Mouse (Mus musculus) cerebellum, adult 18-20 months (tissue): ENCODE measurements around the gene Aadacl2.

Source experiments
- DNase-seq, 2 experiments: peaks; one replicate each; pipeline ENCODE4 v3.0.0; 2021

Gene Aadacl2

GRCm38 (mm10) chr3:60006443-60006842, at the start of gene Aadacl2:
Aadacl2 (plus strand) TSS chr3:60006743.
- DNase-seq = no peak

- DNase-seq = no peak
These were observed 35.7 kb upstream of the Aadacl2 start for GRCm38 (mm10) chr3:59970891-59971290.

DNA sequence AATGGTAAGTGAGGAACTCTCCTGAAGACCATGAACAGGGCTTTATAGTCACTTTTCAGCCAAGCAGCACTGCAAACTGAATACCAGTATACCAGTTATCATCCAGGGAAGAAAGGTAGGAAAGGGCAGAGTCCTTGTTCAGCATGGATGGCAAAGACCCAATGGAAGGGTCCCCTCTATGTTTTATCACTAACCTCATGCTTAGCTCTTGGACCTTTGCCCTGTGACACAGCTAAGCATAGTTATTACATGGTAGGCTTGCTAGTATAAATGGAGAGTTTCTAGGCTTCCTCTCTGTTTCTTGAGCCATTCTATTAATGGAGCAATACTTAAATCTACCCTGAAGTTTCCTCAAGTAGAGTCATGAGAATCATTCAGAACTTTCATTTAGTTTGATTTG, 32.0 kb upstream of the Aadacl2 start:
- no peak for DNase-seq

GRCm38 (mm10) chr3:60003622-60004021, 2.9 kb upstream of the Aadacl2 start:
- no peak for DNase-seq

- DNase-seq = no peak
These were observed 18.9 kb downstream of the Aadacl2 start, which contains the start of gene Aadac for GRCm38 (mm10) chr3:60025417-60025816. Aadac (plus strand) TSS chr3:60025717.

DNA sequence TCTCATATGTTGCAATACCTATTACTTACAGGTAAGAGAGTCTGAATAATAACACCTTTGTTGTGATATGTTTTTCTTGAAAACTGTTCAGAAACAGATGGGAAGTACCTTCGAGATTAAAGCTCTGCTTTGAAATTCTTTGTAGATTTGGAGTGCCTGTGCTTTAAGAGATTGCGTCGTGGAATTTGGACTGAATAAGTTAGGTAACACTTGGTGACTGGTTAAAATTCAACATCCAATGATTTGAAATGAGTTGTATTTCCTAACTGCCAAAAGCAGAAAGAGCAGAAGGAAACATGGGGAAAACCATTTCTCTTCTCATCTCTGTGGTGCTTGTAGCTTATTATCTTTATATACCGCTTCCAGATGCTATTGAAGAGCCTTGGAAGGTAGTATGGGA, 25.0 kb downstream of the Aadacl2 start:
- DNase-seq = no peak

- no peak for DNase-seq
These were observed 39.8 kb downstream of the Aadacl2 start for GRCm38 (mm10) chr3:60046221-60046913.

DNA sequence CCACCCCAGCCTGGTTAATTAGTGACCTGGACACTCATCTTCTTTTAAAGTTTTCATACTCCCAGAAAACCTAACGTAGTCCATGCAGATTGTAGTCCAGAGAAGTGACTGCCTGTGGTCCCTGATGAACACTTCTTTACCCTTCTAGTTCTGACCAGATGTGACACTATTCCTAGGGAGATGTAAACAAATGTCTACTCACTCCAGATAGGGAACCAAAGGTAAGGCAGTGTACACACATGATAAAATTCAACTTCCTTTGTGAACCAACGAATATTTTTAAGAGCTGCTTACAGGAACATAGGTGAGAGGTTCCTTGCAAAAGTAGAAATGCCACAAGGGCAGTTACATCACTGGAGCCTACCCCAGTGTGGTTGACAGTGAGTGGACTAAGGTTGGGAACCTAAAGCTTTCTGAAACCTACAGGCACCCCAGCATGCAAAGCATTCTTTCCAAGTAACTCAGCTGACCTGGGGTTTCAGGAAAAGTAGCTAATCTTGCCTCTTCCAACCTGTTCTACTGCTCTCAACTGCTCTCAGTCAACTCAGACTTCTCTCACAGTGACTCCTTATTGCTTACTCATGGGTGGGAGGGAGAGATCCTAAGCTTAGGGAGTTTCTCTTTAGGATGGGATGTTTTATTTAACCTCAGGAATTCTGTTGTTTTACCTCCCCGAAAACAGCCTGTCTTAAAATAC, 46.8 kb downstream of the Aadacl2 start:
- no peak for DNase-seq

DNA sequence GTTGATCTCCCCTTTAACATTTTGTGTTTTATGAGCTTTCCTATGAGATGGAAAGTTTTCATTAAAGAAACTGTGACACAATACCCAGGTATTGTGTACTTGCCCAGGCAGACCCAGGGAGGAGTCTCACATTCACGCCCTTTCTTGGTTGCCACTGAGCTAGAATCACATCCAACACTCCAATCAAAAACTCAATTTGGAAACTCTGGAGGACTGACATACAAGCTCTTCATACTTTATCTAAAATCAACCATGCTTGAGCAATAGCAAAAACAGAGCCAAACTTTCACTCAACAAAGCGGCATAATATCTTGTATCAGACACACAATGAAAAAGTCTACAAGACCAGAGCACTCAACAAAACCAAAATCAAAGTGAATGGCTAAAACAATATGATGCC, 47.4 kb downstream of the Aadacl2 start:
- DNase-seq = no peak

DNA sequence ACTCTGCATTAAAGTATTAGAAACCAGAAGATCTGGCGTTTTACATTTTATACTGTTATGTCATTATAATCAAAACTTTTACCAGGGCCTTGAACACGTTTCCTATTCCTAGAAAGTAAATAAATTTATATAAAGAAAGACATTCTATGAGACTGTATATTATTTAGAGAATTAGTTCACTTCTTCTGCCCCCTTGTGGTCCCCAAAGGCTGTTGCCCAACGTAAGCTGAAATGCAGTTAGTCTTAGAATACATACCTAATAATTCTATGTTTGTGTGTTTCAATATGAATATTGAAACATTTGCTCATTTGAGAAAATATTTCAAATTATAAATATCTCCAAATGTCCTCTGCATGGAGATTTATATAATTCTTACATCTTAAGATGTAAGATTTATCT, 49.9 kb downstream of the Aadacl2 start:
- no peak for DNase-seq

DNA sequence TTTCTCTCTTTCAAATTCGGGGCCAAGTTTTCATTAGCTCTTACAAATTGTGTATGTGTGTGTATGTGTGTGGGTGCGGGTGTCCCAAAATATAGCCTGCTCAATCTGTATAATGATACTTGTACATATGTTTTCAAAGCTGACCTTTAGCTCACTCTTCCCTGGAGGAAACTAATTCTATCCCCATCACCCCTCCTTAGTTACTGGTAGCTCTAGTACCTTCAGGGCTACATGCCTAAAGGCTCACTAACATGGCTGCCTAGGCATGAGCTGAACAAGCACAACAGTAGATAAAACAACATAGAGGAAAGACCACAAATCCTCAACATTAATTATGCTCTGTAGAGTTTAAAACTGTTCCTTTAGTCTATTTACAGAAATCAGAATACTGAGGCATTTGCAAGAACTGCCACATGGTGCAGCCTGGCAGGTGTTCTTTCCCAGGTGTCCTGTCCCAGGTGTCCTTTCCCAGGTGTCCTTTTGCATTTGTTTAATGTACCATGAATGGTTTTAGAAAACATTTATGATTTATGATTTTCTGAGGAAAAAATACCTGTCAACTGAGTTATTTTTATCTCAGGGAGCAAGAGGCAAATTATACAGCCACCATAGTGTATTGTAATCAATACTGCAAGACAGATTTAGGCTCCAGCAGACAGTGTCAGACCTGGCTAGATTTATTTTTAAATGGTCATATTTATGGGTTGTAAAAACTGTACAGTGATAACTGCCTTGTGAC, 50.7 kb downstream of the Aadacl2 start:
- peak; percentile 45 to 57 for DNase-seq

DNA sequence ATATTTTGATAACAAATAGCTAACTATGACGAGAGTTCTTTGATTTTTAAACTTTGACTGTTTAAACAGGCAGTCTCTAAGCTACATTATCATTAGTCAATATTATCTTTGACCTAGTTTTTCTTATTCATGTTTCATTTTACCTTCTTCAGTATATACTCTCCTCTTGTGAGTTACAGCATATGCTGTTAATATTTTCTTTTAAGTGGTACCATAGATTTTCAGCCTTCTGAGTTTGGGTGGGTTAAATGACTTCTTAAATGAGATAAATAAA, 51.2 kb downstream of the Aadacl2 start:
- DNase-seq = no peak
